Mouse (Mus musculus) thymus, postnatal 10 days (tissue): ENCODE data around the gene Sbpl.

Source experiments
- DNase-seq, 2 experiments: peaks; one replicate each; pipeline ENCODE4 v3.0.0; 2021; ENCODE audit warnings: low spot score in 2 of 2

Gene Sbpl

DNA sequence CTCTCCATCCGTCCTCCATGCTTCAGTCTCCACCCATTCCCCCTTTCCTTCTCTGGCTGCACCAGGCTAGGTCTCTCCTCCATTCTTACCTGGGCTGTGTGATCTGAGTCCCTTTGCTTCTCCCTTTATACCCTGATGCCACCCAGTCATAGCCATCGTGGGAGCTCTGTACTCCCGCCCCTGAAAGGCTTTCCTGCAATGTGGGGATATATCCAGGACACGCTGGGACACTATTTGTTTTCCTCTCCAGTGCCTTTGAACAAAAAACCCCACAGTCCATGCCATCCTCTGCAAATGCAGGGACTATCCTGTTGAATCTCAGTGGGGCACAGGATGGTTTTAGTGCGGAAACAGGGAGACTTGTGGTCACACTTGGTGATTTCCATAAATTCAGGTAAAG lies at the start of gene Sbpl:
Gene Sbpl (minus strand): TSS at position 101 of the 400 bp plus-strand sequence.
- no peak for DNase-seq

DNA sequence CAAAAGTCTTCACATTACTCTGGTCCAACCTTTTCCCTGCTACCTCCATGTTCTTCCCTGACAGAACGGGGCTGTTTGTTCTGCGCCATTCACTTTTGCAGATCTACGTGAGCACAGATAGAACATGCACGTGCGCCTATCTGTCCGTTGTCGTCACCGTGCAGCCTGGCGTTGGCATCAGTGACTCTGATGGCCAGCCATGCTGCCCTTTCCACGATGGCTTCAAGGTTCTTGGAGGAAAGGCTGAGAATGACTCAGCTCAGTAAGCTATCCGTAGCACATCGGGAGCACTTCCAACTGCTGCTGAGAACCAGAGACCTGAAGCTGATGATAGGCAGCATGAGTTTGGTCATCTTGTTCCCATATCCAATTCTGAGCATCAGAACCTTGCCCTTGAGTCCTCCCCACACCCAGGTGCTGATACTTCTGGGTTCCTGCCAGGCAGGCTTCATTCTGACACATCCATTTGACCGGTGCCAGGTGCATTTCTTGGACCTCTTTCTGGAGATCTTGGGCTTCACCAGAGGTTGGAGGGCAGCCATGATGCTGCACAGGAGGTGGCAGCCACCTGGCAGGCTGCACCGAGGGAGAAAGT lies 49.1 kb upstream of the Sbpl start:
- no peak for DNase-seq

DNA sequence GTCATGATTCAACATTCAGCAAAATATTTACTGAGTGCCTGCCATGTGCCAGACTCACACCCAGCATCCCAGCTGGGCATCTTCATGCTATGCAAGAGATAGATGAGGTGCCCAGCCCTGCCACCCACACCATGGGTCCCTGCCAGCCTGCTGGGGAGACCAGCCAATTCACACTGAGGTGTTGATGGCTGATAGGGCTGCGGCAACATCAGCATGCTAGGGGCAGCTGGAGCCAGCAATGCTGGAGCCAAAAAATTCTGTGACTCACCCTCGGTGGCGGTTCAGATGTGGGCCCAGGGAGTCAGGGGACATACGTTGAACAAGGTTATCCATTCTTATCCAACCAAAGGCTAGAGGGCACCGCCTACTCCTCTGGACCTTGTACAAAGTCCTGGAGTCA lies 45.3 kb upstream of the Sbpl start:
- no peak for DNase-seq

DNA sequence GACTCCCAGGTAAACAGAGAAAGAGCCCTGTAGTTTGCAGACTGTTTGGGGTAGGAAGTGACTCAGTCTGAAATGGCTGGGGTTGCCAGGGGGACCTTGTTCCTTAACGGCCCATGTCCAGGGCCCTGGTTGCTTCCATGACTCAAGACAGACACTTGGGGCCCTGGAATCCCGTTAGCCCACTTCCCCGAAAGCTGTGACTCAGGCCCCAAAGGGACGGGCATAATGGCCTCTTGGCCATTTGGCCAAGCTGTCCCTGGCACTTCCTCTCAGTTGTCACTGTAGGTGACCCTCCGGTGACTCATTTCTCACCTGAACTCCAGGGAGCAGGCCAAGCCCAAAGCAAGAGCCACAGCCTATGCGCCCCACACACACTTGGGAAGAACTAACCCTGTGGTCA lies 43.3 kb upstream of the Sbpl start:
- no peak for DNase-seq

DNA sequence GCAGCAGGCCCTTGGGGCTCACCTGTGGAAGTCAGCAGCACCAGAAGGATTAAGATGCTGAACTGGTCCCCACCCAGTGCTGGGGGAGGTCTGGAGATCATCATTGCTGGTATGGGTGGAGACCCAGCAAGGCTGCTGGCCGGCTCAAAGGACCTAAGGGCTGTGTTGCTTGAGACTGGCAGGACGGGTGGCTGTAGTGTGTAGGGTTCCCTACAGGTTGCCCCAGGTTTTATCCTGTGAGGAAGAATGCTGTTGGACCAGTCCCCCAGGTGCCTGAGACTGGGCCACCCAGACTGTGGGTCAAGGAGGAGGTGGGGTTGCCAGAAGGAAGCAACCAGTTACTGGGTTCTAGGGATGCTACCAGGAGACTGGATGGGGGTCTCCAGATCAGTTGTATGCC lies 42.8 kb upstream of the Sbpl start, which contains the start of gene Prss22:
Gene Prss22 (minus strand): TSS at position 200 of the 400 bp plus-strand sequence.
- DNase-seq: no peak

DNA sequence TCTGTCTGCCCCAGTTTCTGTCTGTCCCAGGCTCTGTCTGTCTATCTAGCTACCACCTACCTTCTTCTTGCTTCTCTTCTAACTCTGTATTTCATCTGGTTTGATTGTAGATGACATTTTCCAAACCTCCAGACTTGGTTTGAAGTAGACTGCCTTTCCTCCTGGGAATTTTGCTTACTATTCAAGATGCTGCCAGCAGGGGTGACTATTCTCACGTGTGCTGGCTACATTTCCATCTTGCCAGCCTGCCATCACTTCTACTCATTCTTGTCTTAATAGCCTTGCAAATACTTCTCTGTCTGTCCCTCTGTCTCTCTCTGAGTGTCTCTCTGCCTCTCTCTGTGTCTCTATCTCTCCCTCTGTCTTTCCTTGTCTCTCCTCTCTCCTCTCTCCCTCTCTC lies 40.3 kb upstream of the Sbpl start:
- DNase-seq: no peak

DNA sequence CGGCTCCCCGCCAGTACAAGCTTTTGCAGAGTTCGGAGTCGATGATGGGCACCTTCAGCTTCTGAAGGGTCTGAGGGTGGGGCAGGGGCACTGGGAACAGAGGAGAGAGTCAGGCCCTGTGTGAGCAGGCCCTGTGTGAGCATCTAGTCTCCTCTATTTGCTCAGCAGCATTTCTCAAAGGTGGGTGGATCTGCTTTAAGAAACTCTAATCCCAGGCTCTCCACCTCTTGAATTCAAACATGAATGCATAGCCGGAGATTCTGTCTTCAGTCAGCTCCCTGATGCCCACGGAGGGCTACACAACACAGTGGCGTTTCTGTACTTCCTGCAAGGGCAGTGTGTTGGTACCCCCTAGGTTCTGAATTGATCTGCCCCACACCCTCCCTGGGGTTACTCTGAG lies 39.6 kb upstream of the Sbpl start:
- DNase-seq: no peak

DNA sequence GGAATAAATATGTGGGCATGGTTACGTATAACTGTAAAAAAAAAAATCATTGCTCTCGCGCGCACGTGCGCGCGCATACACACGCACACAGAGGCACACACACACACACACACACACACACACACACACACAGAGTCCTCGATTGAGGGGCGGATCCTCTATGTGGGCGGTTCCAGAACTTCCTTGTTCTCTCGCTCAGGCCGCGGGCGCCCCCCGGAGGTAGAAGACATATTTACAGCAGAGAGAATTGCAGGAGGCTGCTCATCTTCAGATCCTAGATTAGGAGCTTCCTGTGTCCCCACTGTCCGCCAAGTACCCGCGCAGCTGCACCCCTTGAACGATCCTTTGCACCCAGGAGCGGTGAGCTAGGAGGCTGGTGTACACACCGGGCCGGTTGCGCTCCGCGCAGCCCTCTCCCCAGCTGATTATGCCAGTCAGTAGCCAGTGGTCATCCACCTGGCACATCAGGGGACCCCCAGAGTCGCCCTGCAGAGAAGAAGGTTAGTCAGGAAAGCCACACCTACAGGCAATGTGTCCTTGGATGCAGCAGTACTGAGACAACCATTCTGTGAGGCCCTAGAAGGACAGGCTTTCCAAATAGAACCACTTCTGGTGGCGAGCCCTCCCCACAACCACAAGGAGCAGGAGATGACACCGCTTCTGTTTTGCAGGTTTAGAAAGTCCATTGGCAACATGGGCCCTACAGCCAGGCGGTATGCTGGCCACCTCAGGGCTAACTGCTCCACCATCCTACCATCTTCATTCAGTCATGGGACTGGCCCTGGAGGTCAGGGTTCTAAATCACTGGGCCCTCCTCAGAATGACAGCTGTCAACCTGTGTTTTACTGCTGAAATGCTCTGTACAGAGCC lies 38.7 kb upstream of the Sbpl start:
- DNase-seq: peak; percentile 87 to 95

DNA sequence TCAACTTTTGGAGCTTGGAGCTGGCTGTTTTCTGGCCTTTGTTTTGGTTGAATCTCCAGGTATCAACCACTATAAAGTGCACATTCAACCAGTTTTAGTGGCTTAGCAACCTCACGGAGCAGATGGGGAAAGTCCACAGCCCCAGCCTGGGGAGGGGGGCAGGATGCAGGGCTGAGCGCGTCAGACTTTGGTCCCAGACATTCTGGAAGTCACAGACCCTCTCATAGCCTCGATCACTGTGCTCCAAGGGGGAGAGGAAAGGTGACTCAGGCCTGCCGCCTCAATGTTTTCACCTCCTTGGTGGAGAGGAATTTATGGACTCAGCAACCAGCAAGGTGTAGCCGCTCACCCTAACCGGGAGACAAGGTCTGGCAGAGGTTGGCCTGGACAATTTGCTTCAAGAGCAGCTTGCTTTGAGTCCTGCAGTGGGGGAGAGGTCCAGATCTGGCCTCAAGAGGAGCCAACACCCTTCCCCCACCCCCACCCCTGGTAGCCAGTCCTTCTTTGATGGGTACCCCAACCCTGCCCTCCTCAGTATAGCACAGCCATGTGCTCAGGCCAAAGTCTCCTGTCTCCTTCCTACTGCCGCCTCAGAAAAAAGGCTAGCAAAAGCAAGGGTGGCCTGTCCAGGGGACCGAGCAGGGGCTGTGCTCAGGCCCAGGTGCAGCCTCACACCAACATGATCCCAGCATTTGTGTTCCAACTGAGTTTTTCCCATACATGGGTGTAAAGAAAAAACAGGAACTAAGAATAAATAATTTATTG lies 37.9 kb upstream of the Sbpl start:
- DNase-seq: no peak

DNA sequence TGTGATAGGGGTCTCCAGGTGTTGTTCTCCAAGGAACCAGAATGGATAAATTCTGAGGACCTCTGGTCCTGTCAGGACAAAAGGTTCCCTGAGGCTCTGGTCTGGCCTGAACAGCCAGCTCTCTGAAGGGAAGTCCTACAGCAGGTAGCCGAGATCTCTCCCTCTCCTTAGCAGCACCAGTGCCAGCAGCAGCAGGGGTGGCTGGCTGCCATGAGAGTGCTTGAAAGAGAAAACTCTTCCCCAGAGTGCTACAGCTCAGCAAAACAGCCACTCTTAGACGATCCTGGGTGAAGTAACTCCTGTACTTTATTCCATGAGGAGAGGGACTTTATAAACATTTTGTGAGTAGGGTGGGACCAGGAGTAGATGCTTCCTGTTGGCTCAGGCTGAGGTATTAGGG lies 34.7 kb upstream of the Sbpl start:
- DNase-seq: no peak

DNA sequence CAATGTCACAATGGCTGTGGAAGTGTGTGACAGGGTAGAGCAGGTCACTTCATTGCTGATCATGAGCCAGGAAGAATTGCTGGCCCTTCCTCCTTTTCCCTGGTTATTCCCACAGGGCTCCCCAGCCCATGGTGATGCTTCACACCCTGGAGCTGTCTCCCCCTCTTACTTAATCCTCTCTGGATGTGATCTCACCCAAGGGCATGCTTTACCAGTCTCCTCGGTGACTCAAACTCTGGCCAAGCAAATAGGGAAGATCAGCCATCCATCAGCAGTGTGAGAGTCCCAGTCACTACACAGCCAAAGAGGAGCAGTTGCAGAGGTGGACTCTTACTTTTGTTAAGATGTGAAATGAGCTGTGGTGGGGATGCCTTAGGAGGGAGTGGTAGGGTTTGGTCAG lies 29.9 kb upstream of the Sbpl start:
- DNase-seq: no peak

DNA sequence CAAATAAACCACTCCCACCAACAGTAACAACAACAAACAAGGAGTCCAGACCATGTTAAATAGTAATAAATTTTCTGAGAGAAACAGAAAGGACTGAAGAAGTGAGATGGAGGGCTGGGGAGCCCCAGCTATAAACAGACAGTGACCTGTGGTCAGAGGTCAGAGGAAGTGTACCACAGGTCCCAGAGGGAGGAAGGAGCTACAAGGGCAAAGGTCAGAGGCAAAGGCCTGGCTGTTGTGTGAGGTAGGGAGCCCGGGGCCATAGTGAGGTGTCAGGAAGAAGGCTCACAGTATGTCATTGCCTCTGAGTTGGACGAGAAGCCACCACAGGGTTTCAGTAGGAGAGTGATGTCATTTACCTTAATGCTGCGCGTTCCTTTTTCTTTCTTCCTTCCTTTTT lies 27.8 kb upstream of the Sbpl start:
- DNase-seq: no peak

DNA sequence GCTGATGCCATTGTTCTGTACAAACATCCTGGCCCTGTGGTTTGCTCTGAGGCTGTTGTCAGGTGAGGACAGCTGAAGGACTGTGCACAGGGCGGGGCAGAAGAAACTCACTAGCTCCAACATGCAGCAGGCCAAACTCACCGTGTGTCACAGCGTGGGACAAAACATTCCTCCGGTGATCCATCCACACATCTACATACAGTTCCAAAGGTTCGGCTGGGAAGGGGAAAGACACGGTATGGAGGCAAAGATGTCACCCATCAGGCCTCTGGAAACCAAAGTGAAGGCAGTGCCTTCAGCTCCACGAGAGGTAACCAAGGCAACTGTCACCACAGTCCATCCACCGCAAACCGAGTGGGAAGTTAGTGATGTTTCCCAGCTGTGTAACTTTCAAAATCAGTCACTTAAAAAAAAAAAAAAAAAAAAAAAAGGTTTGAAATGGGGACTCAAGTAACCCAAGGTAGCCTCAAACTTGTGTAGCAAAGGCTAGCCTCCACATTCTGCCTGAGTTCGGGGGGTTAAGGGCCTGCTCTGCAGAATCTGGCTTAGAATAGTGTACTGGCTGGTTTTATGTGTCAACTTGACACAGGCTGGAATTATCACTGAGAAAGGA lies 25.3 kb upstream of the Sbpl start, which contains the start of gene Prss30:
Gene Prss30 (minus strand): TSS at position 270 of the 613 bp plus-strand sequence.
- no peak for DNase-seq

DNA sequence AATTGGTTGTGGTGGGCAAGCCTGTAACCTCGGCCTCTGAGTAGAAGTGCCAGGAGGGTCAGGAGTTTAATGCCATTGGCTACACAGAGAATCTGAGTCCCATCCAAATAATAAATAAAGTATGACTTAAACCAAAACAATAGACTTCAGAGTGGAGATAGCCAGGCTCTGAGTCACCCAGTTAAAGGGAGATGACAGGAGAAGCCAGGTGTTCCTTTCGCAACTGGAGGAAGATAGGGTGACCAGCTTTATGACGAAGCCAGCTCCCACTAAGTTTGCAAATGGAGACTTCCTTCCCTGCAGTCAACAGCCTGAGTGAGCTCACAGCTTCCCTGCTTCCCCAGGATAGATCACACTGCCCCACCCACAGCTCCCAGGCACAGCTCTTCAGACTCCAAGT lies 24.4 kb upstream of the Sbpl start:
- no peak for DNase-seq

DNA sequence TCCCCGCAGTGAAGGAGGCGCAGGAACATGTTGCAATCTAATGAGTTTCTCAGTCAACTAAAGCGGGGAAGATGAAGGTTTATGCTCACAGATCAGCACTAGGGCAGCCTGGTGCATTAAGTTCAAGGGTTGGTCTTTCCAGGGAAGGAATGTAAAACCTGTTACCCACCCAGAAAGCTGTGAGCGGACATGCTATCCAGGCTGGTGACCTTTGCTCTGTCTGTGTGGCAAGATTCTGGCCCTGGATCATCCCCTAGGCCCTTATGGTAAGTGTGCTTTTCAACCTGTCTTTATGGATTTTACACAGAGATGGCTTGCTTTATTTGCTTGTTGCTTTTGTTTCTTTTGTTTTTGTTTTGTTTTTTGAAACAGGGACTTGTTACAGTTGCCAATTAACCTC lies 21.6 kb upstream of the Sbpl start:
- DNase-seq: no peak

DNA sequence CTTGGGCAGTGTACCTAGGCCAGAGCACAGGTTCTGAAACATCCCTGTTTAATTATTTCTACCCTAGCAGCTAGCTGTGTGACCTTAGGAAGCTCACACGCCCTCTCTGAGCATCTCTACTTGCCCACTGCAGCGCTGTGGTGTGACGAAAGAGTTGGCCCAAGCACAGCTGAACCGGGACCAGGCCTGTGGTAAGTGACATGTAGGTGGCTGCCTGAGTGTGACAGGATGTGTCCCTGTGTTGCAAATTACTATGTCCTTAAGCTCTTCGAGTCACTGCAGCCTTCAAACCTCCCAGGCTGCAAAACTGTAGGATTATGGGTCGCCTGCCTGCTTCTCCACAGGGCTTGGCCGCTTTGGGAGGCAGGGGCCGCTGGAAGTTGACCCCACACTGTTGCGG lies 16.2 kb upstream of the Sbpl start:
- DNase-seq: no peak

DNA sequence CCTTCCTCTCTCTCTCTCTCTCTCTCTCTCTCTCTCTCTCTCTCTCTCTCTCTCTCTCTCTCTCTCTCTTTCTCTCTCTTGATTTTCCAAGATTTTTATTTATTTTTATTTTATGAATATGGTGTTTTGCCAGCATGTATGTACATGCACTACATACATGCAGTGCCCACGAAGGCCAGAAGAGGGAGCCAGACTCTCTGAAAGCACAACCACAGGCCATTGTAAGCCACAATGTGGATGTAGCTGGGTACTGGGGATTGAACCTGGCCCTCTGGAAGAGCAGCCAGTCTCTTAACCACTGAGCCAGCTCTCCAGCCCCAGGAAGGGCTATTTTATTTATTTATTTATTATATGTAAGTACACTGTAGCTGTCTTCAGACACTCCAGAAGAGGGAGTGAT lies 14.2 kb upstream of the Sbpl start:
- DNase-seq: peak; percentile 46 to 78

DNA sequence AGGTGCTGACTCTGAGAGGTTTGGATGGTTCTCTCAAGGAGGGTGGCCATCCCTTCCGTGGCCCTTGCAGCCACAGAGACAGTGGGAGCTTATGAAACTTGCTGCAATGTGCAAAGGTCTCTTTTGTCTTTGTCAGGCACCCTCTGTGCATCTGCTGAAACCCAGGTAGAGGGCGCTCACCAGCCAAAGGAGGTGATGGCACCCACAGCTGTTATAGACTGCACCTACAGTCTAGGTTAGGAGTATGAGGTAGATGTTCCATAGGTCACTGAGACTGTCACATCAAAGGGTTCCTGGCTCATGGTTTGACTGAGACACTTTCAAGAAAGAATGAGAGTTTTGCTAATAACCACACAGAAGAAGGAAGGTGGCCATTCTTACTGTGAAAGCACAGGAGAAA lies 13.7 kb upstream of the Sbpl start:
- peak in 1 of 2 experiments; percentile 39 for DNase-seq

DNA sequence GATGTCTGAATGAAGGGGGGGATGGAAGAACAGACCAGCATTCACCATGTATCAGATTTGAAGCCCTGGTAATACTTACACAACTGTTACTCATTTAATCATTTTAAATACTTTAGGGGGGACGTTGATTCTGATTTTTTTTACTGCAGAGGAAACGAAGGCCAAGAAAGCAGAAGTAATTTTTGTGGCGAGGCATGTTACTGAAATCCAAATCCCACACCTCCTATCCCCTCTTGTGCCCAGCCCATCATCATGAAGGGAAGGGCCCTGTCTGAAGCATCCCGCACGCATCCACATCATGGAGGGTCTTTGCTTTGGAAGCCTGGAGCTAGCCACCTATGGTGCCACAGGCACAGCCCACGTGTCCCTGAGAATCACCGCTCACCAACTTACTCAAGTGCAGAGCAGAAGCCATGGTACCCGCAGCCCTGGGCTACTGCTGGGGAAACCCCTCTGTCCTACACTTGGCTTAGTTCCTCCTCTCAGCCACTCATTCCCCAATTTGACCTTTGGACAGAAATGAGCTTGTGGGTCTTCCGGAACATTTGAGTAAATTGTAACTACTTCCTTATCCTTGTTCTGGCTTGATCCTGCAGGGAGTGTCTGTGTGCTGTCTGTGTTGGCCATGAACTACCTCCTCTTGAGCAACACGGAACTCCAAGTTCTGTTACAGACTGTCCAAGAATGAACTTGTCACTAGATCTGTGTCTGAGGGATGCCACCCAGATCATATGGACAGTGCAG lies 11.8 kb upstream of the Sbpl start:
- DNase-seq: no peak

DNA sequence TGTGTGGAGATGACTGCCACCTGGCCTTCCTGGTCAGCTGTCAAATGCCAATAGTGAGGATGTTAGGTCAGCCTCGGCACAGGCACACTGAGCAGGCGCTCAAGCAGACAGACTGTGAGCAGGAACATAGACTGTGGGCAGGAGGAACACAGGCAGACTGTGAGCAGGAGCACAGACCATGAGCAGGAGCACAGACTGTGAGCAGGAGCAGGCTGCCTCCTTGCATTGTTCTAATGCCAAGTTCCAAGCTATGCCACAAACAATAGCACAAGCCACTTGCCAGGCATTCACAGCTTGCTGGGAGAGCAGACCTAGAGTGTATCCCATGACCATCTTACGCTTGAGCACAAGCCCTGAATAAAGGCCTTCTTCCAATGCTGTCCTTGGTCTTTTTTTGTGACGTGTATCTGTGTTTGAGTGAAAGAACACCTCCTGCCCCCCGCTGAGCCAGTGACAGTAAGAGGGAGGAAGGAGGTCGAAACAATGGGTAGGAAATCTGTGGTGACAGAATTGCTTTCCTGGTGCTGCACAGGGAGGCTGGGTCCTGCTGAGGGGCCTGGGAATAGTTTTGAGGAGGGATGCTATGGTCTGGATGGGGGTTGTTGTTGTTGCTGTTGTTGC lies 10.8 kb upstream of the Sbpl start:
- no peak for DNase-seq

DNA sequence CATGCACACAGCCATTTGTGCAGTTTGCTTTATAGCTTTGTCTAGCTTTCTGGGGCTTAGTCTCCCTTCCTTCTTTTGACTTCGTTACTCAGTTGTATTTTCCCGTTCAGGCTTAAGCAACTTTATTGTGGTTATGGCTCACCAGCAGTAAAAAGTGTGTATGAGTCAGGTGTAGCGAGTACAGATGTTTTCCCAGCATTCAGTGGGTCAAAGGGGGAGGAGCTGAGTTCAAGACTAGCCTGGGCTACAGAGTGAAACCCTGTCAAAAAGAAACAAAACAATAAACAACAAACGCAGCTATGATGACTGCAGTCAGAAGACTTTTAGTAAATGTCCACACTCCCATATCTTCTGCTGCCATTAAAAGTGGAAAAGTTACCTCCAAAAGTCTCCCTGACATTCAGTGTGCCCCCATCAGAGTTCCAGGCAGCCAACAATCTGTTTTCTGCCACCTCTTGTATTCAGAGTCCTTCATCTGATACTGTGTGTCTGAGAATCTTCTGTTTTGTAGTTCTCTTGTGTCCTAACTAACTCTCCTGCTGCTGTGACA lies 6.6 kb upstream of the Sbpl start:
- DNase-seq: no peak
